14 mouse cellular contexts compared by ENCODE assay signal in genomic region chr7:44470696-44471612, GRCm38 (mm10). TPM values are rescaled to one million over a fixed set of nuclear protein-coding genes. Genes with fewer than 3 reads are reported as not detected.
DNase-seq lines count a peak whose midpoint lies in the region; ATAC-seq lines count a peak whose summit lies in the region.
"Had no signal": no experiment of that assay in that cellular context is flagged by ENCODE, and none has a peak within 500 bp of the region (broad histone marks: within the 10 kb centered on the region; RNA-seq: fewer than 3 reads in every experiment).

No protein-coding gene starts in this region.

- peaks cover 61% of the 10 kb centered on the region for H3K4me1 ChIP-seq in heart, embryonic 11.5 days (ENCODE audit: control insufficient read depth, insufficient read depth, low read length)
- H3K4me1 ChIP-seq in midbrain, embryonic 10.5 days: peaks cover 77% of the 10 kb centered on the region
- peaks cover 34% of the 10 kb centered on the region for H3K4me1 ChIP-seq in midbrain, embryonic 16.5 days (ENCODE audit: control insufficient read depth, insufficient read depth, low read length)
- H3K4me1 ChIP-seq in heart, embryonic 16.5 days (ENCODE audit: control insufficient read depth, insufficient read depth, low read length): peaks cover 46% of the 10 kb centered on the region
- H3K4me1 ChIP-seq in liver, embryonic 15.5 days (replicated peaks): peaks cover 88% of the 10 kb centered on the region

- no peaks in the 10 kb centered on the region for H3K27me3 ChIP-seq in heart, embryonic 11.5 days (ENCODE audit: control insufficient read depth, insufficient read depth, low read length)
- peaks cover 22% of the 10 kb centered on the region for H3K27me3 ChIP-seq in midbrain, embryonic 10.5 days (ENCODE audit: low read depth, poor library complexity, severe bottlenecking)
- no peaks in the 10 kb centered on the region for H3K27me3 ChIP-seq in midbrain, embryonic 16.5 days (ENCODE audit: control insufficient read depth, insufficient read depth, low read depth, low read length)
- no peaks in the 10 kb centered on the region for H3K27me3 ChIP-seq in heart, embryonic 16.5 days (ENCODE audit: control insufficient read depth, insufficient read depth, low read length)
- peaks cover 33% of the 10 kb centered on the region for H3K27me3 ChIP-seq in liver, embryonic 15.5 days

- H3K9me3 ChIP-seq in heart, embryonic 11.5 days (replicated peaks; ENCODE audit: control insufficient read depth, low read length): no peaks in the 10 kb centered on the region
- H3K9me3 ChIP-seq in midbrain, embryonic 10.5 days (replicated peaks): no peaks in the 10 kb centered on the region
- no peaks in the 10 kb centered on the region for H3K9me3 ChIP-seq in midbrain, embryonic 16.5 days (replicated peaks; ENCODE audit: control insufficient read depth, low read length, poor library complexity, severe bottlenecking)
- no peaks in the 10 kb centered on the region for H3K9me3 ChIP-seq in heart, embryonic 16.5 days (replicated peaks; ENCODE audit: control insufficient read depth, low read length)
- H3K9me3 ChIP-seq in liver, embryonic 15.5 days (replicated peaks): no peaks in the 10 kb centered on the region
- H3K9me3 ChIP-seq: forebrain, embryonic 13.5 days had no signal

- H3K36me3 ChIP-seq in heart, embryonic 11.5 days (ENCODE audit: control insufficient read depth, insufficient read depth, low read length): no peaks in the 10 kb centered on the region
- no peaks in the 10 kb centered on the region for H3K36me3 ChIP-seq in midbrain, embryonic 10.5 days
- no peaks in the 10 kb centered on the region for H3K36me3 ChIP-seq in midbrain, embryonic 16.5 days (ENCODE audit: control insufficient read depth, insufficient read depth, low read length)
- H3K36me3 ChIP-seq in heart, embryonic 16.5 days (ENCODE audit: control insufficient read depth, insufficient read depth): no peaks in the 10 kb centered on the region
- H3K36me3 ChIP-seq in liver, embryonic 15.5 days (replicated peaks): peaks cover 28% of the 10 kb centered on the region

- H3K27ac ChIP-seq in heart, embryonic 11.5 days (ENCODE audit: low read depth, low read length): peak overlapping the region; percentile 100
- H3K27ac ChIP-seq in midbrain, embryonic 10.5 days (replicated peaks): 0 out of 2 replicates have a peak overlapping the region, but pooled peaks have one; percentile 88
- no peak overlapping the region for H3K27ac ChIP-seq in midbrain, embryonic 16.5 days (ENCODE audit: low read length)
- H3K27ac ChIP-seq in heart, embryonic 16.5 days (ENCODE audit: low read length): peak overlapping the region; percentile 99
- H3K27ac ChIP-seq in liver, embryonic 15.5 days (replicated peaks): peak overlapping the region; percentile 93
- H3K27ac ChIP-seq: forebrain, embryonic 13.5 days; hindbrain, embryonic 14.5 days had no signal

- peak overlapping the region; percentile 84 for H3K4me2 ChIP-seq in heart, embryonic 11.5 days
- H3K4me2 ChIP-seq in midbrain, embryonic 16.5 days (ENCODE audit: low read length): no peak overlapping the region
- peak overlapping the region; percentile 13; the same call in 1 of the 2 replicates for H3K4me2 ChIP-seq in heart, embryonic 16.5 days (ENCODE audit: low read depth, low read length)
- H3K4me2 ChIP-seq in liver, embryonic 15.5 days: peak overlapping the region; percentile 84
- H3K4me2 ChIP-seq: forebrain, embryonic 13.5 days; hindbrain, embryonic 14.5 days had no signal

- intact Hi-C loops in heart, postnatal 36 days (cut with DNase I): loop anchor here (5.0 kb wide), 1 partner anchor 224 kb away; the partner anchor contains the start of genes 1700028J19Rik and 2410002F23Rik

- no peak for ATAC-seq in heart, embryonic 11.5 days (replicated peaks; ENCODE audit: insufficient number of reproducible peaks, low FRiP score, low TSS enrichment)
- ATAC-seq in midbrain, embryonic 16.5 days: no peak
- ATAC-seq in heart, embryonic 16.5 days (replicated peaks; ENCODE audit: extremely low read depth, insufficient read depth, low FRiP score): no peak
- ATAC-seq in liver, embryonic 15.5 days (ENCODE audit: insufficient read depth): no peak
- ATAC-seq: forebrain, embryonic 13.5 days had no signal

- no peak overlapping the region for H3K4me3 ChIP-seq in heart, embryonic 11.5 days (ENCODE audit: low read depth, low read length)
- no peak overlapping the region for H3K4me3 ChIP-seq in midbrain, embryonic 10.5 days
- H3K4me3 ChIP-seq in midbrain, embryonic 16.5 days (ENCODE audit: low read depth, low read length): no peak overlapping the region
- H3K4me3 ChIP-seq in heart, embryonic 16.5 days (ENCODE audit: low read length): no peak overlapping the region
- peak overlapping the region; percentile 82 for H3K4me3 ChIP-seq in liver, embryonic 15.5 days (replicated peaks)
- H3K4me3 ChIP-seq: forebrain, embryonic 13.5 days had no signal

- DNase-seq in heart, postnatal 36 days: no peak
- no peak for DNase-seq in midbrain, embryonic 10.5 days (ENCODE audit: low spot score)
- no peak for DNase-seq in testis, postnatal 14 days (ENCODE audit: low spot score)
- DNase-seq in urinary bladder, postnatal 25 days (ENCODE audit: low spot score): no peak
- DNase-seq: kidney, postnatal 36 days; left cerebral cortex, postnatal 4 days; midbrain, embryonic 14.5 days had no signal

- 67% methylated on average over 16 of the region's 16 CpGs for WGBS in heart, embryonic 11.5 days (ENCODE audit: insufficient replicate concordance)
- 84% methylated on average over 16 of the region's 16 CpGs for WGBS in midbrain, embryonic 10.5 days
- WGBS in midbrain, embryonic 16.5 days: 85% methylated on average over 16 of the region's 16 CpGs
- WGBS in heart, embryonic 16.5 days: 70% methylated on average over 16 of the region's 16 CpGs
- whole genome bisulfite sequencing in liver, embryonic 15.5 days (ENCODE audit: insufficient replicate concordance): 72% methylated on average over 16 of the region's 16 CpGs

- peak overlapping the region; percentile 43; the same call in 1 of the 2 replicates for H3K9ac ChIP-seq in heart, embryonic 11.5 days (ENCODE audit: low read depth, low read length)
- no peak overlapping the region for H3K9ac ChIP-seq in midbrain, embryonic 16.5 days (ENCODE audit: low read depth, low read length)
- peak overlapping the region; percentile 62 for H3K9ac ChIP-seq in heart, embryonic 16.5 days (ENCODE audit: low read length)
- peak overlapping the region; percentile 84; the same call in 1 of the 2 replicates for H3K9ac ChIP-seq in liver, embryonic 15.5 days
- H3K9ac ChIP-seq: forebrain, embryonic 13.5 days; hindbrain, embryonic 14.5 days had no signal

RNA-seq across cellular contexts. Expression of gene Josd2, which starts 3.2 kb away (rescaled TPM):
- polyA plus RNA-seq in heart, embryonic 11.5 days (2014; fragmentation: Nextera tagmentation; extraction: Ambion mirVana): 169 and 181 TPM in 2 replicates
- total RNA-seq in heart, postnatal 36 days (2021): 100 to 1,000 TPM; 127 to 143 TPM
- polyA plus RNA-seq in midbrain, embryonic 10.5 days (2016; fragmentation: Nextera tagmentation; extraction: Ambion mirVana): 71.6 and 76.8 TPM in 2 replicates
- polyA plus RNA-seq in midbrain, embryonic 16.5 days (2015; fragmentation: Nextera tagmentation; extraction: Ambion mirVana): 39.5 and 39.6 TPM in 2 replicates
- 157 and 169 TPM in 2 replicates for polyA plus RNA-seq in heart, embryonic 16.5 days (2015; fragmentation: Nextera tagmentation; extraction: Ambion mirVana)
- polyA plus RNA-seq in liver, embryonic 15.5 days (2015; fragmentation: Nextera tagmentation; extraction: Ambion mirVana): 175 and 198 TPM in 2 replicates

RNA-seq across cellular contexts. Expression of gene Aspdh, which starts 5.8 kb away (rescaled TPM):
- 1.3 and 1.5 TPM in 2 replicates for polyA plus RNA-seq in heart, embryonic 11.5 days (2014; fragmentation: Nextera tagmentation; extraction: Ambion mirVana)
- total RNA-seq in heart, postnatal 36 days (2021): under 1 TPM; 0.65 to 0.75 TPM
- polyA plus RNA-seq in midbrain, embryonic 10.5 days (2016; fragmentation: Nextera tagmentation; extraction: Ambion mirVana): 0.99 and 2.0 TPM in 2 replicates
- 3.9 and 4.2 TPM in 2 replicates for polyA plus RNA-seq in midbrain, embryonic 16.5 days (2015; fragmentation: Nextera tagmentation; extraction: Ambion mirVana)
- 0.62 and 1.2 TPM in 2 replicates for polyA plus RNA-seq in heart, embryonic 16.5 days (2015; fragmentation: Nextera tagmentation; extraction: Ambion mirVana)
- 14.3 and 17.3 TPM in 2 replicates for polyA plus RNA-seq in liver, embryonic 15.5 days (2015; fragmentation: Nextera tagmentation; extraction: Ambion mirVana)
- total RNA-seq: ES-E14 had no signal

RNA-seq across cellular contexts. Expression of gene Emc10, which starts 25.4 kb away (rescaled TPM):
- polyA plus RNA-seq in heart, embryonic 11.5 days (2014; fragmentation: Nextera tagmentation; extraction: Ambion mirVana): 75.1 and 87.1 TPM in 2 replicates
- total RNA-seq in heart, postnatal 36 days (2021): 10 to 100 TPM; 87.6 to 87.9 TPM
- 104 and 108 TPM in 2 replicates for polyA plus RNA-seq in midbrain, embryonic 10.5 days (2016; fragmentation: Nextera tagmentation; extraction: Ambion mirVana)
- polyA plus RNA-seq in midbrain, embryonic 16.5 days (2015; fragmentation: Nextera tagmentation; extraction: Ambion mirVana): 121 and 137 TPM in 2 replicates
- 87.9 and 88.7 TPM in 2 replicates for polyA plus RNA-seq in heart, embryonic 16.5 days (2015; fragmentation: Nextera tagmentation; extraction: Ambion mirVana)
- polyA plus RNA-seq in liver, embryonic 15.5 days (2015; fragmentation: Nextera tagmentation; extraction: Ambion mirVana): 45.9 and 55.4 TPM in 2 replicates

RNA-seq across cellular contexts. Expression of gene Fam71e1, which starts 25.4 kb away (rescaled TPM):
- polyA plus RNA-seq in heart, embryonic 11.5 days (2014; fragmentation: Nextera tagmentation; extraction: Ambion mirVana): 8.9 and 10.6 TPM in 2 replicates
- 1 to 10 TPM; 3.1 to 3.2 TPM for total RNA-seq in heart, postnatal 36 days (2021)
- polyA plus RNA-seq in midbrain, embryonic 10.5 days (2016; fragmentation: Nextera tagmentation; extraction: Ambion mirVana): 20.5 and 27.6 TPM in 2 replicates
- polyA plus RNA-seq in midbrain, embryonic 16.5 days (2015; fragmentation: Nextera tagmentation; extraction: Ambion mirVana): 24.2 and 29.8 TPM in 2 replicates
- polyA plus RNA-seq in heart, embryonic 16.5 days (2015; fragmentation: Nextera tagmentation; extraction: Ambion mirVana): 6.8 and 7.6 TPM in 2 replicates
- polyA plus RNA-seq in liver, embryonic 15.5 days (2015; fragmentation: Nextera tagmentation; extraction: Ambion mirVana): 1.7 and 2.0 TPM in 2 replicates

RNA-seq across cellular contexts. Expression of gene Lrrc4b, which starts 42.1 kb away (rescaled TPM):
- 2.4 and 3.5 TPM in 2 replicates for polyA plus RNA-seq in heart, embryonic 11.5 days (2014; fragmentation: Nextera tagmentation; extraction: Ambion mirVana)
- total RNA-seq in heart, postnatal 36 days (2021): 10 to 100 TPM; 20.5 to 21.6 TPM
- 2.4 and 3.5 TPM in 2 replicates for polyA plus RNA-seq in midbrain, embryonic 10.5 days (2016; fragmentation: Nextera tagmentation; extraction: Ambion mirVana)
- 14.3 and 15.9 TPM in 2 replicates for polyA plus RNA-seq in midbrain, embryonic 16.5 days (2015; fragmentation: Nextera tagmentation; extraction: Ambion mirVana)
- 1.2 and 1.3 TPM in 2 replicates for polyA plus RNA-seq in heart, embryonic 16.5 days (2015; fragmentation: Nextera tagmentation; extraction: Ambion mirVana)
- polyA plus RNA-seq in liver, embryonic 15.5 days (2015; fragmentation: Nextera tagmentation; extraction: Ambion mirVana): 0.03 TPM in 1 of 2 replicates, not detected in the other
